Mouse (Mus musculus): Measurements from ENCODE around the gene Gm36864. TPM values are rescaled to one million over a fixed set of nuclear protein-coding genes. Genes with fewer than 3 reads are reported as not detected.

Gm36864 gene
- total RNA-seq, 2 experiments from 2014 or later, result not detected

- DNase-seq (ENCODE audit: low spot score in 2 of 2), result no peak
These were observed 19.0 kb downstream of the Gm36864 start for GRCm38 (mm10) chr7:44254930-44255329.

GRCm38 (mm10) chr7:44257278-44257677 is 21.3 kb downstream of the Gm36864 start, which contains the start of gene Acp4:
Acp4 (minus strand) TSS chr7:44257378.
- no peak for DNase-seq (ENCODE audit: low spot score in 2 of 2)

- DNase-seq (ENCODE audit: low spot score in 2 of 2), result no peak
These were observed 24.4 kb downstream of the Gm36864 start for GRCm38 (mm10) chr7:44260410-44260809.

- no peak for DNase-seq (ENCODE audit: low spot score in 2 of 2)
These were observed 25.2 kb downstream of the Gm36864 start, which contains the start of gene Gm15517 for GRCm38 (mm10) chr7:44261147-44261546. Gm15517 (plus strand) TSS chr7:44261447.

- peak; percentile 96 to 99 for DNase-seq (ENCODE audit: low spot score in 2 of 2)
These were observed 27.0 kb downstream of the Gm36864 start for GRCm38 (mm10) chr7:44262791-44263643.

GRCm38 (mm10) chr7:44268117-44268516 is 32.1 kb downstream of the Gm36864 start:
- DNase-seq (ENCODE audit: low spot score in 2 of 2), result no peak

GRCm38 (mm10) chr7:44269397-44269796 is 33.4 kb downstream of the Gm36864 start:
- no peak for DNase-seq (ENCODE audit: low spot score in 2 of 2)

- DNase-seq (ENCODE audit: low spot score in 2 of 2), result no peak
These were observed 35.3 kb downstream of the Gm36864 start for GRCm38 (mm10) chr7:44271309-44271708.

GRCm38 (mm10) chr7:44272546-44272945 is 36.6 kb downstream of the Gm36864 start:
- DNase-seq (ENCODE audit: low spot score in 2 of 2), result no peak

GRCm38 (mm10) chr7:44273446-44273845 is 37.5 kb downstream of the Gm36864 start:
- no peak for DNase-seq (ENCODE audit: low spot score in 2 of 2)

GRCm38 (mm10) chr7:44274096-44274495 is 38.1 kb downstream of the Gm36864 start:
- no peak for DNase-seq (ENCODE audit: low spot score in 2 of 2)

GRCm38 (mm10) chr7:44275546-44275945 is 39.6 kb downstream of the Gm36864 start:
- no peak for DNase-seq (ENCODE audit: low spot score in 2 of 2)

GRCm38 (mm10) chr7:44276461-44277249 is 40.7 kb downstream of the Gm36864 start:
- no peak for DNase-seq (ENCODE audit: low spot score in 2 of 2)

GRCm38 (mm10) chr7:44277250-44277622 is 41.3 kb downstream of the Gm36864 start:
- DNase-seq (ENCODE audit: low spot score in 2 of 2), result peak; percentile 66 to 80

GRCm38 (mm10) chr7:44280959-44281358 is 45.0 kb downstream of the Gm36864 start:
- DNase-seq (ENCODE audit: low spot score in 2 of 2), result no peak

GRCm38 (mm10) chr7:44281586-44281985 is 45.6 kb downstream of the Gm36864 start:
- no peak for DNase-seq (ENCODE audit: low spot score in 2 of 2)

- no peak for DNase-seq (ENCODE audit: low spot score in 2 of 2)
These were observed 51.8 kb downstream of the Gm36864 start for GRCm38 (mm10) chr7:44287760-44288159.

GRCm38 (mm10) chr7:44290986-44291385 is 55.0 kb downstream of the Gm36864 start:
- no peak for DNase-seq (ENCODE audit: low spot score in 2 of 2)

- DNase-seq (ENCODE audit: low spot score in 2 of 2), result no peak
These were observed 55.4 kb downstream of the Gm36864 start for GRCm38 (mm10) chr7:44291418-44291817.

Data from left cerebral cortex, adult 18-20 months (tissue).